Mouse (Mus musculus): ENCODE data around the gene Acat1. TPM values are rescaled to one million over a fixed set of nuclear protein-coding genes. Genes with fewer than 3 reads are reported as not detected.
A peak's percentile ranks its signal among the peaks of the same experiment; 100 is the strongest.

The Acat1 gene
- polyA plus RNA-seq, 1 experiment from 2014 or later = 142 TPM

DNA sequence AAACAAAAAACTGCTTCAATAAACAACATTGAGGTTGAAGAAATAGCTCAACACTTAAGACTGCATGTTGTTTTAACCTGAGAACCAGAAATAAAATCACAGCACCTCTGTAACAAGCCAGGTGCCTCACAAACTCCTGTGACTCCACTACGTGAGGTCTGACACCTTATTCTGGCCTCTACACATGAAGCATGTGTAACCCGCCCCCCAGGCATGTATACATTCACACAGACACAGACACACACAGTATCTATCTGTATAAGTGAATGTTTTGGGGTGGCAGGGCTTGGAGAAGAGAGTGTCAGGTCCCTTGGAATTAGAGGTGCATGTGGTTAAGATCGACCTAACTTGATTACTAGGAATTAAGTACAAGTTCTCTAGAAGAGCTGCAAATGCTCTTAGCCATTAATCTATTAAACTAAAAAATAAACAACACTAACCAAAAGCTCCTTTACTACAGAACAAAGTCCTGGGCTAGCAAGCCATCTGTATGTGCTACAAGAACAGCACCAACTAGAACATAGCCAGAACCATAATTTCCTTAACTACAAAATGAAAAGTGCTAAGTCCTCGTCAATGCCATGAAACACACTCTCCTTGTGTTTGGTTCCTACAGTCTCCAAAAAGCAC, 13.1 kb downstream of the Acat1 start:
- no peaks in the 10 kb centered on the region for H3K27me3 ChIP-seq
- 91% methylated on average over 4 of the region's 4 CpGs for WGBS

DNA sequence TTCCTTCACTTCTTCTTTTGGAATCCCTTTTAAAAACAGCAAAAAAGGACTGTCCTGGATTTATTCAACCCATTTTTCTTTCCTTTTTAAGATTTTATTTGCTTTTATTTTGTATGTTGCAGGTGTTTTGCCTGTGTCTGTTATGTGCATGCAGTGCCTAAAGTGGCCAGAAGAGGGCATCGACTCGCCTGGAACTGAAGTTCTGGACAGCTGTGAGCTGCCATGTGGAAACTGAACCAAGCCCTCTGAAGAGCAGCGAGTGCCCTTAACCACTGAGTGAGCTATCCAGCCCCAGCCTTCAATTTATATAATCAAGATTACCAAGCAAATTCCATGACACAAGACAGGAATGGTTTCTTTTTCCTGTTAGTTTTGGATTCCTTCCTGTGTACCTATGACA, 15.4 kb downstream of the Acat1 start:
- H3K4me3 ChIP-seq = no peak overlapping the region
- no peaks in the 10 kb centered on the region for H3K4me1 ChIP-seq (replicated peaks)
- no peak overlapping the region for H3K27ac ChIP-seq (replicated peaks)
- H3K9ac ChIP-seq = no peak overlapping the region
- no peak overlapping the region for H3K4me2 ChIP-seq
- no peaks in the 10 kb centered on the region for H3K27me3 ChIP-seq
- no peak for ATAC-seq (ENCODE audit: low read depth)
- 6% methylated on average over 3 of the region's 3 CpGs for WGBS
- H3K9me3 ChIP-seq = no peaks in the 10 kb centered on the region
- peaks cover 47% of the 10 kb centered on the region for H3K36me3 ChIP-seq

More for the DNA sequence above, 13.1 kb downstream of the Acat1 start:
- Histone ChIP-seq H3K36me3 (peaks cover 27% of the 10 kb centered on the region), H3K4me2 (no peak overlapping the region), H3K27ac (replicated peaks) (no peak overlapping the region), H3K4me1 (replicated peaks) (no peaks in the 10 kb centered on the region), H3K9ac (no peak overlapping the region), H3K9me3 (no peaks in the 10 kb centered on the region), H3K4me3 (no peak overlapping the region)
- no peak for ATAC-seq (ENCODE audit: low read depth)

- WGBS = 83% methylated on average over 4 of the region's 4 CpGs
- peaks cover 83% of the 10 kb centered on the region for H3K36me3 ChIP-seq
- H3K4me2 ChIP-seq = no peak overlapping the region
- ATAC-seq (ENCODE audit: low read depth) = no peak
- H3K9me3 ChIP-seq = no peaks in the 10 kb centered on the region
- no peaks in the 10 kb centered on the region for H3K27me3 ChIP-seq
- no peak overlapping the region for H3K27ac ChIP-seq (replicated peaks)
- H3K4me3 ChIP-seq = no peak overlapping the region
- no peaks in the 10 kb centered on the region for H3K4me1 ChIP-seq (replicated peaks)
- H3K9ac ChIP-seq = no peak overlapping the region
These were observed 28.3 kb downstream of the Acat1 start for GRCm38 (mm10) chr9:53581870-53582269.

DNA sequence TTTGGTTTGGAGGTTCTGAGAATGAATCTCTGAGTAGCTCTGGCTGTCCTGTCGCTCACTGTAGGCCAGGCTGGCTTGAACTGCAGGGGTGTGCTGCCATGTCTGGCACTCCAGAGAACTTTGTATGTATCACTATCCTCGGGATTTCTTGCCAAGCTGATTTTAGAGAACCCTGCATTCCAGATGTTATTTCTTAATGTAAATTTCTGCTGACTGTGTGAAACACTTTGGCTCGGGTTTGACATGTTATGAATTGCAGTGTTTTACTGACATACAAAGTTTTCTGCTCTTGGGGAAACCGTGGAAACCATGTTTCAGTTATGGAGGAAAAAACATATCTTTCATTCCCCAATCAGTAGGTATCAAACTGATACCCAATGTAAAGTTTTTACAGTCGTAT, 34.5 kb downstream of the Acat1 start:
- ATAC-seq (ENCODE audit: low read depth) = no peak
- peaks cover 61% of the 10 kb centered on the region for H3K36me3 ChIP-seq

DNA sequence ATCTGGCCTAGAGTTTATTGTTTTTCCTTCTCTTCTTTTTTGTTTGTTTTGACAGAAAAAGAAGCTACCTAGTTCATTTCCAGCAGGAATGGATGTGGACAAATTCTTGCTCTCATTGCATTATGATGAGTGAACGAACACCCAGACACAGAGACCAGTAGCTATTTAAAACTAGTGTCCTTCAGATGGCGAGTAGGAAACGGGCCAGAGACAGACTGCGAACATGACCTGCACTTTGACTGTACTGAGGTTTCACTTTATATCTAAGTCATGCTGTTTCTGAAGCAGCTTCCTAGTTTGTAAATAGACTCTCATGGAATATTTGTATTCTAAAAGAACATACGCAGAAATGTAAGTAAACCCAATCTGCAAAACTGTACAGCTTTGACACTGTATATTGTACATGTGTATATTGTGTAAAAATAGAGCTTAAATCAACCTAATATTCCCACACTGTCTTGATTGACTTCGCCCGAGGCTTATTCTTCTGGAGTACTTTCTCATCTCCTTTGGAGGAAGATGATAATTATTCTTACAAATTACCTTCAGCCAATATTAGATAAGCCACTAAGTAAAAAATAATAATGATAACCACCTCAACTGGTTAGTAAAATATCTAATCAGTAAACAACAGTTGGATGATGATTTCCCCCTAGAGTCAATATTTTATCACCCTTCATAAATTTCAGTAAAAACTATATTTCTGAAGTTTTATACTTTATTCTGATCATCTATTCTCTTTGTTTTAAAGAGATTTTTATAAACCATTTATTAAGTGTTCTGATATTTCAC, 37.5 kb downstream of the Acat1 start:
- H3K27ac ChIP-seq (replicated peaks) = no peak overlapping the region
- 96% methylated on average over 7 of the region's 7 CpGs for whole genome bisulfite sequencing
- H3K4me1 ChIP-seq (replicated peaks) = no peaks in the 10 kb centered on the region
- no peak overlapping the region for H3K9ac ChIP-seq
- ATAC-seq (ENCODE audit: low read depth) = no peak
- no peaks in the 10 kb centered on the region for H3K27me3 ChIP-seq
- H3K36me3 ChIP-seq = peaks cover 57% of the 10 kb centered on the region
- H3K4me3 ChIP-seq = no peak overlapping the region
- no peaks in the 10 kb centered on the region for H3K9me3 ChIP-seq
- no peak overlapping the region for H3K4me2 ChIP-seq

More for the DNA sequence above, 34.5 kb downstream of the Acat1 start:
- H3K9ac ChIP-seq = no peak overlapping the region
- no peak overlapping the region for H3K4me2 ChIP-seq
- no peaks in the 10 kb centered on the region for H3K27me3 ChIP-seq
- no peak overlapping the region for H3K4me3 ChIP-seq
- no peaks in the 10 kb centered on the region for H3K4me1 ChIP-seq (replicated peaks)
- 89% methylated on average over 5 of the region's 5 CpGs for WGBS
- no peaks in the 10 kb centered on the region for H3K9me3 ChIP-seq
- no peak overlapping the region for H3K27ac ChIP-seq (replicated peaks)

GRCm38 (mm10) chr9:53570662-53571061, 39.5 kb downstream of the Acat1 start:
- Histone ChIP-seq H3K36me3 (peaks cover 67% of the 10 kb centered on the region), H3K4me2 (no peak overlapping the region), H3K27ac (replicated peaks) (no peak overlapping the region), H3K27me3 (no peaks in the 10 kb centered on the region), H3K4me3 (no peak overlapping the region), H3K9ac (no peak overlapping the region), H3K4me1 (replicated peaks) (no peaks in the 10 kb centered on the region), H3K9me3 (no peaks in the 10 kb centered on the region)
- 63% methylated on average over 6 of the region's 6 CpGs for WGBS
- ATAC-seq (ENCODE audit: low read depth) = no peak

- WGBS = 2% methylated on average over 31 of the region's 34 CpGs
These were observed 72.7 kb downstream of the Acat1 start for GRCm38 (mm10) chr9:53537336-53537965.

DNA sequence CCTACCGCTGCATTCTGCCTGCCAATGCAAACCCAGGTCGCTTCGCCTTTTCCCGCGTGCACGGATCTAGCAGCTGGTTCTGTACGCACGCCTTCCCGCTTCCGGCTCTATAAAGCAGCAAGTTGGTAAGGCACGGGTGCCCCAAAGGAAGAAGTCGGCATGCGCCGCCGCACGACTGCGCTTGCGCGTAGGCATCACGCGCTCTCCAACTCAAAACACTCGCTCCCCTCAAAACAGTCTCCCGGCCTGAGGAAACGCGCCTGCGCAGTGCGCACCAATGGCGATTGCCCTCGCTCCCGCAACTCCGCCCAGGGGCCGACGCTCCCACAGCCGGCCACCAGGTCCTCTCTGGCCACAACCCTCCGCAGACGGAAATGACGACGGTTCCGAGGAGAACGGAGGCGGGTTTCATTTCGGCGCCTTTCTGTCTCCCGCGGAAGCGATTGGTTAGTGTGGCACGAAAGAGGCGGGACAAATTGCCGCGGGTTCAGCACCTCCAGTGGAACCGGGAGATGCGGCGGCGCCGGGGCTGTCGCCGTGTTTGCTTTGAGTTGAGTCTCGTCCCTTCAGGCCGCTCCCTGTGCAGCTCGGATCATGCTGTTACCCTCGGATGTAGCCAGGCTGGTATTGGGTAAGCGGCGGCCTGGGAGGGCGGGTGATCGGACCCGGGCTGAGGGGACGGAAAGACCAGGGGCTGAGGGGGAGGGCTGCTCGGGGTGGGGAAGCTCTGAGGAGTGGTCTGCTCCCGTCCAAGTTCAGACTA, 73.4 kb downstream of the Acat1 start, which contains the start of the genes Atm and Npat:
TSS of gene Atm (minus strand) at position 183 of the 763 bp plus-strand sequence.
TSS of gene Npat (plus strand) at position 490 of the 763 bp plus-strand sequence.
- peak within 1 kb of the TSS; percentile 97 for H3K4me2 ChIP-seq
- H3K4me3 ChIP-seq = peak within 1 kb of the TSS; percentile 93
- peaks cover 7% of the 10 kb centered on the region; the same call in 1 of the 2 replicates for H3K36me3 ChIP-seq
- H3K9ac ChIP-seq = peak within 1 kb of the TSS; percentile 89
- peaks cover 31% of the 10 kb centered on the region for H3K4me1 ChIP-seq (replicated peaks)
- peak within 1 kb of the TSS; percentile 92 for H3K27ac ChIP-seq (replicated peaks)
- H3K27me3 ChIP-seq = no peaks in the 10 kb centered on the region
- no peaks in the 10 kb centered on the region for H3K9me3 ChIP-seq
- ATAC-seq (ENCODE audit: low read depth) = peak; percentile 99
- WGBS = under 1% methylated on average over 69 of the region's 69 CpGs

More at GRCm38 (mm10) chr9:53537336-53537965, 72.7 kb downstream of the Acat1 start:
- no peak; the same call in 1 of the 2 replicates for ATAC-seq (ENCODE audit: low read depth)
- H3K36me3 ChIP-seq = peaks cover 7% of the 10 kb centered on the region; the same call in 1 of the 2 replicates
- no peaks in the 10 kb centered on the region for H3K27me3 ChIP-seq
- peak overlapping the region; percentile 92 for H3K27ac ChIP-seq (replicated peaks)
- H3K9me3 ChIP-seq = no peaks in the 10 kb centered on the region
- peak overlapping the region; percentile 93 for H3K4me3 ChIP-seq
- H3K4me1 ChIP-seq (replicated peaks) = peaks cover 31% of the 10 kb centered on the region
- H3K4me2 ChIP-seq = peak overlapping the region; percentile 97
- H3K9ac ChIP-seq = peak overlapping the region; percentile 89

- no peak for ATAC-seq (ENCODE audit: low read depth)
- peaks cover 15% of the 10 kb centered on the region for H3K36me3 ChIP-seq
- H3K4me1 ChIP-seq (replicated peaks) = peaks cover 31% of the 10 kb centered on the region
- H3K9me3 ChIP-seq = no peaks in the 10 kb centered on the region
- peak overlapping the region; percentile 85 for H3K27ac ChIP-seq (replicated peaks)
- peak overlapping the region; percentile 94 for H3K4me2 ChIP-seq
- peak overlapping the region; percentile 73 for H3K9ac ChIP-seq
- H3K27me3 ChIP-seq = no peaks in the 10 kb centered on the region
- WGBS = 20% methylated on average over 17 of the region's 17 CpGs
- H3K4me3 ChIP-seq = peak overlapping the region; percentile 93
These were observed 74.5 kb downstream of the Acat1 start for GRCm38 (mm10) chr9:53535416-53536320.

All from neural tube, embryonic 13.5 days (tissue).